Mouse (Mus musculus): Measurements from ENCODE around the gene Txndc17. TPM values are rescaled to one million over a fixed set of nuclear protein-coding genes. Genes with fewer than 3 reads are reported as not detected.

Txndc17 gene
- polyA plus RNA-seq, 1 experiment from 2014 or later, result 176 TPM

DNA sequence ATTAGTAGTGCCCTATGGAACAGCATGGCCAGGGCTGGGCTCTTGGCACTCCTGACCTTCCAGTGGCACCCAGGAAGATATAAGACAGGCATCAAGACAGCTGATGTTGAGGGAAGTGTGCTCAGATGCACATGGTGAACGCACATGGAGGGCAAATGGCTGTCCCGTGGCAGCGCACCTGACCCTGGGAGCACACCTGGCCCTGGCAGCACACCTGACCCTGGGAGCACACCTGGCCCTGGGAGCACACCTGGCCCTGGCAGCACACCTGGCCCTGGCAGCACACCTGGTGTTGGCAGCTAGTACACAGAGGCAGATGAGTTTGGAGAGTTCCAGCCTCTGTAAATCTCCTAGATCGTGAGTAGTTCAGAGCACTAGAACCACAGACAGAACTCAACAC lies 21.2 kb downstream of the Txndc17 start:
- DNase-seq (ENCODE audit: extremely low spot score, low spot score), result no peak
- H3K4me3 ChIP-seq, result no peak overlapping the region
- H3K27ac ChIP-seq, result no peak overlapping the region
- H3K9me3 ChIP-seq, result no peaks in the 10 kb centered on the region
- H3K27me3 ChIP-seq (ENCODE audit: poor library complexity, severe bottlenecking), result no peaks in the 10 kb centered on the region
- H3K36me3 ChIP-seq (replicated peaks), result no peaks in the 10 kb centered on the region
- WGBS, result 96% methylated on average over 4 of the region's 4 CpGs
- H3K4me1 ChIP-seq, result peaks cover 10% of the 10 kb centered on the region

DNA sequence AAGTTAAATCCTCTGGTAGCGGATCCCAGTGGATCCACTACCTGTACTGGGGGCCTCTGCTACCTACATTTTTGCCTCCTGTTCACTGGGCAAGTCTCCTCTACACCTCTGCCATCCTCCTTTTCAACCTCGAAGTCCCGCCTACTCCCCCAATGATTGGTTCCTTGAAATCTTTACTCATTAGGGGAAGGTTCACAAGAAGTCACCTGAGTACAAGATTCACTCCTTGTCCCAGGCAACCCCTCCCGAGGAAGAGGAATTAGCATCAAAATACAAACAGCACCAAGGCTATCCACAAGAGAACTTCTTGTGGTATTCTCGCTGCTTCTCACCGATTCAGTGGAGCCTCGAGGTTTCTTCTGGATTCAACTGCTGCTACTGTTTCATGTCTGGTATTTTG lies 24.7 kb downstream of the Txndc17 start:
- WGBS, result 93% methylated on average over 7 of the region's 7 CpGs
- Histone ChIP-seq H3K27ac (no peak overlapping the region), H3K36me3 (replicated peaks) (no peaks in the 10 kb centered on the region), H3K4me3 (no peak overlapping the region), H3K9me3 (no peaks in the 10 kb centered on the region), H3K4me1 (no peaks in the 10 kb centered on the region), H3K27me3 (ENCODE audit: poor library complexity, severe bottlenecking) (no peaks in the 10 kb centered on the region)
- DNase-seq (ENCODE audit: extremely low spot score, low spot score), result no peak

DNA sequence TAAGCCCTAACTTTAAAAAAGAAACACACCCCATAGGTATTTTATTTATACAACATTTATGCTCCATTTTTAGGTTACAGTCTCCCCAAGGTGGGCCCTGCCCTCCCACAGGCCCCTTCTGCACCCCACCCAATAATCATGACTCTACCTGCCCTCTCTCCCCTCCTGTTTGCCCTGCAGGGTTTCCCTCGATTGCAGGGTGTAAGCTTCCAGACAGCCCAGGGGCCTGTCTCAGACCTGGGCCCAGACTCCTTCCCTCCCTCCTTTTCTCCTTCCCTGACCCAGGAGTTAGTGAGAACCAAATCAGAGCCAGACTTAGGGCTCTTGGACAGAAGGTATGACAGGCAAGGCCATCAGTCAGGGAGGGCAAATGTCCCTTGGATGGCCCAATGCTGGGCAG lies 25.6 kb downstream of the Txndc17 start:
- Histone ChIP-seq H3K9me3 (no peaks in the 10 kb centered on the region), H3K4me3 (no peak overlapping the region), H3K27ac (no peak overlapping the region), H3K27me3 (ENCODE audit: poor library complexity, severe bottlenecking) (no peaks in the 10 kb centered on the region), H3K36me3 (replicated peaks) (no peaks in the 10 kb centered on the region), H3K4me1 (no peaks in the 10 kb centered on the region)
- DNase-seq (ENCODE audit: extremely low spot score, low spot score), result no peak
- 70% methylated on average over 1 of the region's 1 CpGs for WGBS

DNA sequence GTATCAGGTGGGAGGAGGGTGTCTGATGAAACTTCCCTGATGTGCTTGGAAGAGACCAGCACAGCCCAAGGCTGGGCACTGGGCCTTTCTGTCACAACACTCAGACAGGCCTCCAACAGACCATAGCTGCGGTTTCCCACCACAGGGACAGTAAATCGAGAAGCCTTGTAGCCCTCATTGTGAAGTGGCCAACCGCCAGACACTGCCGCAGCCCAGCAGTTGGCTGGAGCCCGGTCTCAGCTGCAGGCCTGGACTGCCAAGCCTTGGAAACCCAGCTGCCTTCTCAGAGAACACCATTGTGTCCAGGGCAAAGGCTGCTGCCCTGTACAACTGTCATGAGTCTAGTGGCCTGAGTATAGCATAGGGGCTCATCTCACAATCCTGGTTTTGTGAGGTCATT lies 26.7 kb downstream of the Txndc17 start:
- DNase-seq (ENCODE audit: extremely low spot score, low spot score), result no peak
- no peaks in the 10 kb centered on the region for H3K27me3 ChIP-seq (ENCODE audit: poor library complexity, severe bottlenecking)
- no peaks in the 10 kb centered on the region for H3K4me1 ChIP-seq
- H3K9me3 ChIP-seq, result no peaks in the 10 kb centered on the region
- WGBS, result 84% methylated on average over 5 of the region's 5 CpGs
- H3K36me3 ChIP-seq (replicated peaks), result no peaks in the 10 kb centered on the region
- H3K27ac ChIP-seq, result no peak overlapping the region
- no peak overlapping the region for H3K4me3 ChIP-seq

DNA sequence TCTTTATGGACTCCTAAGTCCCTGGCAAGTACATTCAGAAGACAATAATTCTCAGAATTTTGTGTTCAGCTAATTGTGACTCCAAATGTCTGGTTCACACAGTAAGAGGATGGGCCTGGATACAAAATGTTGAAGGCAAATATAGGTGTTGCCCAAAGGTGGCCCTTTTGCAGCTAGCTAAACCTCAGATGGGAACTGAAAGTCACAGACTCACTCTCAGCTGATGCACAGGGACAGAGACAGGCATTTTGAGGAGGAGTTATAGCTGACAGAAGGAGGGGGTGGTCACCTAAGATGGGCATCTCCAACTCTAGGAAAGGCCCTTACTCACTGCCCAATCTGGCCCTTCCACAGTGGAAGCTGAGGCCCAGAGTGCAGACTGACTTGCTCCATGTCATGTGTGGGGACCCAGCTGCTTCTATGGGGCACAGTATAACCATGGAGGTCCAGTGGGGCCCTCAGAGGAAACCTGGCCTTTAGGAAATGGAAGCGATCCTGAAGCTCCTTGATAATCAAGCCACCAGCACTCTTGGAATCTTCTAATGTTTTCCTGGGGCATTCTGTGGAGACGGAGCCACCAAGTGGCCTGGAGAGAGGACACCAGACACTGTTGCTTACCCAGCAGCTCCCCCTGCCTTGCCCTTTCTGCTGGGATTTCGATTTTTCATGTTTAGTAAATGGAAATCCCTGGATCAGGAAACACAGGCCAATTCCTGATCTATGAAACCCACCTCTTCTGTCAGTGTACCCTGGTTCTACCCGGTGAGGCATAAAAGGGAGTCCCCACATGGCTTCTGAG lies 32.9 kb downstream of the Txndc17 start:
- Histone ChIP-seq H3K9me3 (no peaks in the 10 kb centered on the region), H3K4me3 (no peak overlapping the region), H3K36me3 (replicated peaks) (no peaks in the 10 kb centered on the region), H3K4me1 (no peaks in the 10 kb centered on the region), H3K27ac (no peak overlapping the region), H3K27me3 (ENCODE audit: poor library complexity, severe bottlenecking) (no peaks in the 10 kb centered on the region)
- 75% methylated on average over 4 of the region's 4 CpGs for WGBS
- no peak for DNase-seq (ENCODE audit: extremely low spot score, low spot score)

DNA sequence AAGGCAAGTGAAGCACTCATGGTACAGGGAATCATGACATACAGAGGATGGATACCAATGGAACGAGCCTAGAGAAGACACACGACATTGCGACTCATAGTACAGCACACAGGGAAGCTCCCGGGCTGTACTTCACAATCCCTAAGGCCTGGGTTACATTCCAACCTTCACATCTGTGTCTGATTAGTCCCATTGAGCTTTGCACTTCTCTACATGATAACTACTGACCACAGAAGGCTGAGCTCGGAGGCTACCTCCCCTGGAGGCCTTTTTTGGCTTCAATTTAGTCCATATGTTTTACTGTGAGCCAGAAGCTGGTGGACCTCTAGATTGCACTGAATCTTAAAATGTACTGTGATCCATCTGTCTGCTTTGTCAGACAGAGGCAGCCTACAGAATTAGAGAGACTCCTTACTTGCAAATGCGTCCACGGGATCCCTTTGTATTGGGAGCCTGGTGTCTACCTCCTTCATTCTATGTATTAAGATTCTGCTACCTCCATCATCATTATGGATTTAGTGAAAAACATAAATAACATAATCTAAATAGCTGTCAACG lies 37.9 kb downstream of the Txndc17 start:
- 72% methylated on average over 8 of the region's 8 CpGs for WGBS
- Histone ChIP-seq H3K27me3 (ENCODE audit: poor library complexity, severe bottlenecking) (no peaks in the 10 kb centered on the region), H3K36me3 (replicated peaks) (no peaks in the 10 kb centered on the region), H3K4me1 (no peaks in the 10 kb centered on the region), H3K4me3 (no peak overlapping the region), H3K27ac (no peak overlapping the region), H3K9me3 (no peaks in the 10 kb centered on the region)
- no peak for DNase-seq (ENCODE audit: extremely low spot score, low spot score)

GRCm38 (mm10) chr11:72255629-72256028 lies 48.3 kb downstream of the Txndc17 start:
- H3K4me3 ChIP-seq, result no peak overlapping the region
- H3K27me3 ChIP-seq (ENCODE audit: poor library complexity, severe bottlenecking), result no peaks in the 10 kb centered on the region
- DNase-seq (ENCODE audit: extremely low spot score, low spot score), result no peak
- H3K4me1 ChIP-seq, result 0 out of 2 replicates have a peak, but pooled peaks cover 4% of the 10 kb centered on the region
- 93% methylated on average over 4 of the region's 4 CpGs for WGBS
- no peak overlapping the region for H3K27ac ChIP-seq
- H3K9me3 ChIP-seq, result no peaks in the 10 kb centered on the region
- no peaks in the 10 kb centered on the region for H3K36me3 ChIP-seq (replicated peaks)

DNA sequence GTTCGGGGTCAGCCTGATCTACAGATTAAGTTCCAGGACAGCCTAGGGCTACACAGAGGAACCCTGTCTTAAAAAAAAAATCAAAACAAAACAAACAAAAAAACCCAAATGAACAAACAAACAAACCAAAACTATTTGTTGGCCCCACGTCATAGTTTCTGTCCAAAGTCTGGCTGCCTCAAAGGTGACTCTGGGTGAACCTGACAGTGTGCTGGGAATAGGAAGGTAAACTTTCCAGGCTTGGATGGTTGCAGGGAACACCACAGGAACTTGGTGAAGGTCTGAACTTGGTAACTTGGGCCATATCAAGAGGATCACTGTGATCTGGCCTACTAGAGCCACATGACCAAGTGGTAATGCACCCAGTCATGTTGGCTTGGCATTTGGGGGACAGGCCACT lies 49.1 kb downstream of the Txndc17 start:
- H3K4me1 ChIP-seq, result 0 out of 2 replicates have a peak, but pooled peaks cover 4% of the 10 kb centered on the region
- H3K27me3 ChIP-seq (ENCODE audit: poor library complexity, severe bottlenecking), result no peaks in the 10 kb centered on the region
- no peak for DNase-seq (ENCODE audit: extremely low spot score, low spot score)
- 79% methylated on average over 2 of the region's 2 CpGs for WGBS
- H3K36me3 ChIP-seq (replicated peaks), result no peaks in the 10 kb centered on the region
- H3K9me3 ChIP-seq, result no peaks in the 10 kb centered on the region
- H3K27ac ChIP-seq, result no peak overlapping the region
- no peak overlapping the region for H3K4me3 ChIP-seq

Other genes starting within 250 kb of the Txndc17 start
- 0.64 and 0.66 TPM in 2 replicates for gene Aipl1, start 170.0 kb upstream of the Txndc17 start, polyA plus RNA-seq (2016; fragmentation: Nextera tagmentation; extraction: Ambion mirVana)
- gene Pimreg, start 165.5 kb upstream of the Txndc17 start, polyA plus RNA-seq (2016; fragmentation: Nextera tagmentation; extraction: Ambion mirVana), result 265 and 279 TPM in 2 replicates
- 0.02 and 0.04 TPM in 2 replicates for gene Pitpnm3, start 71.8 kb upstream of the Txndc17 start, polyA plus RNA-seq (2016; fragmentation: Nextera tagmentation; extraction: Ambion mirVana)
- 0.42 and 0.52 TPM in 2 replicates for gene Gm43951, start 707 bp upstream of the Txndc17 start, polyA plus RNA-seq (2016; fragmentation: Nextera tagmentation; extraction: Ambion mirVana)
- gene 4933427D14Rik, start 88 bp upstream of the Txndc17 start, polyA plus RNA-seq (2016; fragmentation: Nextera tagmentation; extraction: Ambion mirVana), result 16.2 and 16.4 TPM in 2 replicates
- 44.8 and 47.1 TPM in 2 replicates for gene Med31, start 8.0 kb downstream of the Txndc17 start, polyA plus RNA-seq (2016; fragmentation: Nextera tagmentation; extraction: Ambion mirVana)
- 0.20 TPM in 1 of 2 replicates, not detected in the other for gene Slc13a5, start 59.7 kb downstream of the Txndc17 start, polyA plus RNA-seq (2016; fragmentation: Nextera tagmentation; extraction: Ambion mirVana)
- 2.6 and 2.9 TPM in 2 replicates for gene Xaf1, start 94.1 kb downstream of the Txndc17 start, polyA plus RNA-seq (2016; fragmentation: Nextera tagmentation; extraction: Ambion mirVana)
- not detected in 2 replicates for gene Fbxo39, start 106.9 kb downstream of the Txndc17 start, polyA plus RNA-seq (2016; fragmentation: Nextera tagmentation; extraction: Ambion mirVana)
- gene Tekt1, start 154.9 kb downstream of the Txndc17 start, polyA plus RNA-seq (2016; fragmentation: Nextera tagmentation; extraction: Ambion mirVana), result 5.1 and 5.3 TPM in 2 replicates
- 10.6 and 12.5 TPM in 2 replicates for gene Smtnl2, start 204.2 kb downstream of the Txndc17 start, polyA plus RNA-seq (2016; fragmentation: Nextera tagmentation; extraction: Ambion mirVana)
- gene Ggt6, start 228.0 kb downstream of the Txndc17 start, polyA plus RNA-seq (2016; fragmentation: Nextera tagmentation; extraction: Ambion mirVana), result not detected in 2 replicates
- 248 and 256 TPM in 2 replicates for gene Mybbp1a, start 233.8 kb downstream of the Txndc17 start, polyA plus RNA-seq (2016; fragmentation: Nextera tagmentation; extraction: Ambion mirVana)

Measured in forebrain, embryonic 10.5 days (tissue).